Mouse (Mus musculus): ENCODE data around the gene Slc25a24.
A peak's percentile ranks its signal among the peaks of the same experiment; 100 is the strongest.

Slc25a24 gene

GRCm38 (mm10) chr3:109171070-109171778 is 48.3 kb downstream of the Slc25a24 start:
- peak; percentile 71 for DNase-seq

GRCm38 (mm10) chr3:109174394-109174793 is 51.4 kb downstream of the Slc25a24 start:
- DNase-seq = no peak

GRCm38 (mm10) chr3:109178705-109179104 is 55.8 kb downstream of the Slc25a24 start:
- DNase-seq = peak; percentile 7

DNA sequence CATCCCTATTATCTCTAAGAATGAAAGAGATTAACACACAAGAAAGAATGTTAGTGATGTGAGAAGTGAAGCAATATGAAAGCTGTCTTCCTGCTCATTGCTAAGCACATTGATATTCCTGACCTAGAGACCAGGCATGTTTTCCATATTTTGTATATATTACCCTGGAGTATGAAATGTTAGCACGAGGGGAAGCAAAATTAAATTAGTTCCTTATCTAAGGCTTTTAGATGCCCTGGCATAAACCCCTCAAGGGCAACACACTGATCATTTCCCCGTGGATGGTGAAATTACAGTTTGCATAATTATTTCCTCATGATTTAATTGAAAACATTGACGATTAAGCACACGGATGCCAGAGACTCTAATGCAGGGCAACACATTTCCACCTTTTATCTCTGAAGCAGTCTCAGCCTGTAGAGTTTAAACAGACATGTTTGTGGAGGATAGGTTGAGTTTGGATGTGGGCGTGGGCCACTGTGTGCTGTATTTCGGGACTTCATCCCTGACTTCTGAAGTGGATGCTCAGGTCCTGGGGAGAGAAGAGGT is 56.7 kb downstream of the Slc25a24 start:
- DNase-seq = no peak

DNA sequence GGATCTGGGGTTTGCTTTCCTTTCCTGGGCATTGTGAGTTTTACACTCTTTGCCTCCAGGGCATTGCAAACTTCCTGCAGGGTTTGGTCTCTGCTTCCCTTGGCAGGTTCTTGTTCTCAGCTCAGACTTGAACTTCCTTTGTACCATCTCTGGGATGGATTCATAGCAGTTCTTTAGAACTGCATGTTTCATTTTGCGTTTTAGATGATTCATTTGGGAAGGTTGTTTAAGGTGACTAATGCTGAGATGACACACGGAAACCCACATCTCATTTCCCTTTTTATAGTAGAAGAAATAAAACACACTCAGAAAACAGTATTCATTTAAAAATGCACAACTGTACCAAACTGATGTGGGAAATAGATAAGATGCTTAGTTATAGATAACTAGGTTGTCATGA is 73.2 kb downstream of the Slc25a24 start:
- DNase-seq = no peak

DNA sequence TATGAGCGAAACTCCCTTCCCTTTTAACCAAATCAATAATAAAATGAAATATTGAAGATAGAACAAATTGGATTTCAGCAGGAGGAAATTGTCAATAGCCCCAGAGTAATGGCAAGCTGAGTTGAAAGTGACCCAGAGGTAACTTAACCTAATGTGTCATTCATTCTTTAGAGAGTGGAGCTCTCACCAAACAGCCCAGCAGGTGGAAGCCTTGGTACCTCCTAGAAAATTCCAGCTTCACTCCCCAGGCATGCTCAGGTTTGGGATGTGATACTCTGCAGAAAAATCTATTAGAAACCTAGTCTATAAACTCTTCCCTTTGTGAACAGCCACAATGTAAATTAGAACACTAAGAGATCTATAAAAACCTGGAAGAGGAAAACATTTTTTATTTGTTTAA is 76.3 kb downstream of the Slc25a24 start:
- DNase-seq = no peak

GRCm38 (mm10) chr3:109212322-109212721 is 89.4 kb downstream of the Slc25a24 start:
- no peak for DNase-seq

DNA sequence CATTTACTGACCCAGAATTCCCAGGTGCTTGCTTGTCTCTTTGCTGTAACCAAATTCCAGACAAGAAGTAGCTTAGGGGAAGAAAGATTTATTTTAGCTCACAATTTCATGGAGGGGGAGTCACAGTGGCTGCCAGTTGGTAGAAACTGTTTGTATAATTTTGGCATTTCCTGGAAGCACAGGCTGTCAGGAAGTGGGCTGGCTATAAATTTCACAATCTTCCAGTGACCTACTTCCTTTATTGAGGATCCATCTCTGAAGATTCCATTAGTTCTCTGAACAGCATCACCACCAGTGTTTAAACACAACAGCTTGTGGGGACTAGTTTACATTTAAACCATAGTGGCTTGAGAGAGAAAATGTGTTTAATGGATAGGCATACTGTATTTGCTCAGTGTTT is 93.4 kb downstream of the Slc25a24 start:
- DNase-seq = no peak
